Mouse (Mus musculus) forebrain, postnatal 0 days (tissue): ENCODE results near the gene Tmsb15b2. TPM values are rescaled to one million over a fixed set of nuclear protein-coding genes. Genes with fewer than 3 reads are reported as not detected.
"Not testable (repeated sequence)": the region's sequence is repeated elsewhere in the genome, so short reads cannot be mapped to it uniquely, and the experiment has no call there.

Experiments
- ATAC-seq: fragments of 200-750 bp; cut with Nextera tagmentation; 2 replicates; pipeline ENCODE4 v1.8.0; 2017; ENCODE audit warnings: mild to moderate bottlenecking, moderate library complexity
- DNase-seq: peaks from one replicate; pipeline ENCODE4 v3.0.0-alpha.2; 2015
- H3K27ac ChIP-seq: fragments of 300-500 bp; sonication (generic); 2 replicates; pipeline ENCODE4 v1.5.1; 2014; ENCODE audit warnings: low read depth, mild to moderate bottlenecking, antibody characterized with exemption, low read length, moderate library complexity, mixed read lengths
- H3K27me3 ChIP-seq: fragments of 300-500 bp; sonication (generic); 2 replicates; pipeline ENCODE4 v1.6.1; 2014; ENCODE audit warnings: mild to moderate bottlenecking, low read length, mixed read lengths; ENCODE audit not compliant: insufficient read depth
- H3K36me3 ChIP-seq: fragments of 300-500 bp; sonication (generic); 2 replicates; pipeline ENCODE4 v1.6.1; 2014; ENCODE audit warnings: mild to moderate bottlenecking, moderate library complexity; ENCODE audit not compliant: insufficient read depth
- H3K4me1 ChIP-seq: fragments of 300-500 bp; sonication (generic); 2 replicates; pipeline ENCODE4 v1.6.1; 2014; ENCODE audit warnings: antibody characterized with exemption; ENCODE audit not compliant: insufficient read depth
- H3K4me2 ChIP-seq: fragments of 300-500 bp; sonication (generic); 2 replicates; pipeline ENCODE4 v1.6.1; 2014; ENCODE audit warnings: low read depth, mild to moderate bottlenecking, moderate library complexity
- H3K4me3 ChIP-seq: fragments of 300-500 bp; sonication (generic); 2 replicates; pipeline ENCODE4 v1.5.1; 2014; ENCODE audit warnings: low read depth, low read length, mixed read lengths
- H3K9ac ChIP-seq: fragments of 300-500 bp; sonication (generic); 2 replicates; pipeline ENCODE4 v1.6.1; 2014; ENCODE audit warnings: mild to moderate bottlenecking
- H3K9me3 ChIP-seq: fragments of 300-500 bp; sonication (generic); 2 replicates; pipeline ENCODE4 v1.6.1; 2016; ENCODE audit warnings: low read length
- CTCF ChIP-seq: sonication (generic); IDR thresholded peaks from 2 replicates; pipeline ENCODE4 v1.5.1; 2016; ENCODE audit warnings: antibody characterized with exemption, control low read depth, low read depth
- WGBS: fragments of 180-500 bp; shearing (Covaris S2); extraction: QIAGEN DNeasy Blood & Tissue Kit; methylation state at CpG from one replicate; pipeline ENCODE4 v1.1.7; 2014; 5-methylcytosine and 5-hydroxymethylcytosine counted together
- polyA plus RNA-seq: library from polyadenylated mRNA; unstranded; fragments of >200 nt; fragmentation: Nextera tagmentation; extraction: Ambion mirVana; gene quantifications from 2 replicates; pipeline ENCODE4 v1.2.1, GENCODE M21; 2015
- total RNA-seq: library from RNA; depleted of rRNA; stranded (reverse); fragments of >200 nt; gene quantifications from 2 replicates; pipeline ENCODE4 v1.2.3, GENCODE M21; 2014

Tmsb15b2 gene
- total and polyA plus RNA-seq, 2 experiments from 2014 or later, result 51.5 to 107 TPM

GRCm38 (mm10) chrX:136992191-136992965 lies 17.1 kb upstream of the Tmsb15b2 start:
- Histone ChIP-seq H3K27me3 (no peaks in the 10 kb centered on the region), H3K4me3 (peak overlapping the region; percentile 53), H3K4me1 (no peaks in the 10 kb centered on the region), H3K4me2 (peak overlapping the region; percentile 53), H3K27ac (peak overlapping the region; percentile 94), H3K36me3 (no peaks in the 10 kb centered on the region), H3K9me3 (no peaks in the 10 kb centered on the region), H3K9ac (peak overlapping the region; percentile 68)
- WGBS, result 25% methylated on average over 19 of the region's 19 CpGs
- no peak for TF ChIP-seq CTCF
- DNase-seq (no peak), ATAC-seq (peak; percentile 50)

DNA sequence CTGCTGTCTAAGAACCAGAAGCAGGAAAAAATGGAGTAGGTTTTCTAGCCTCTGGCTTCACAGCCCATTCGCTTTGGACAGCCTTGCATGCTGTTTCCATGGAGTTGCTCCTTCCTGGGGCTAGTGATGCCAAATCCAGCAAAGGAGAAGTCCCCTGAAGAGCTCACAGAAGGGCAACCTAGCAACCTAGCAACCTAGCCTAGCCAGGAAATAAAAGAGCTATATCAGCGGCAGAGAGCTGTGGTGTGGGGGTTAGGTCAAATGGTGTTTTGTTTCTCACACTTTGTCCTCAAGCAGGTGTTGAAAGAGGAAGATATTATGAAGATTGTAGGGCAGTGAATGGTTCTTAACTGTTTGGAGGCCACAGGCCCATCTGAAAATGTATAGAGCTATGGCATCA lies 16.0 kb upstream of the Tmsb15b2 start:
- Histone ChIP-seq H3K4me3 (no peak overlapping the region), H3K9me3 (no peaks in the 10 kb centered on the region), H3K36me3 (no peaks in the 10 kb centered on the region), H3K4me1 (no peaks in the 10 kb centered on the region), H3K9ac (0 out of 2 replicates have a peak overlapping the region, but pooled peaks have one; percentile 68), H3K27ac (no peak overlapping the region), H3K4me2 (peak overlapping the region; percentile 53), H3K27me3 (no peaks in the 10 kb centered on the region)
- no peak for TF ChIP-seq CTCF
- DNase-seq (no peak), ATAC-seq (no peak)
- WGBS, result 51% methylated on average over 2 of the region's 2 CpGs

GRCm38 (mm10) chrX:136986039-136986438 lies 10.7 kb upstream of the Tmsb15b2 start:
- DNase-seq (no peak), ATAC-seq (no peak)
- Histone ChIP-seq H3K9me3 (no peaks in the 10 kb centered on the region), H3K4me2 (no peak overlapping the region), H3K36me3 (no peaks in the 10 kb centered on the region), H3K27me3 (no peaks in the 10 kb centered on the region), H3K27ac (no peak overlapping the region), H3K9ac (no peak overlapping the region), H3K4me3 (no peak overlapping the region), H3K4me1 (no peaks in the 10 kb centered on the region)
- TF ChIP-seq CTCF, result no peak

- DNase-seq (no peak), ATAC-seq (no peak)
- H3K9me3 ChIP-seq, result no peaks in the 10 kb centered on the region
- no peaks in the 10 kb centered on the region for H3K4me1 ChIP-seq
- TF ChIP-seq CTCF, result peak; percentile 58
- no peak overlapping the region for H3K9ac ChIP-seq
- no peak overlapping the region for H3K4me3 ChIP-seq
- no peaks in the 10 kb centered on the region for H3K27me3 ChIP-seq
- H3K4me2 ChIP-seq, result no peak overlapping the region
- no peak overlapping the region for H3K27ac ChIP-seq
- H3K36me3 ChIP-seq, result no peaks in the 10 kb centered on the region
Observed at GRCm38 (mm10) chrX:136978616-136979015, 3.3 kb upstream of the Tmsb15b2 start.

DNA sequence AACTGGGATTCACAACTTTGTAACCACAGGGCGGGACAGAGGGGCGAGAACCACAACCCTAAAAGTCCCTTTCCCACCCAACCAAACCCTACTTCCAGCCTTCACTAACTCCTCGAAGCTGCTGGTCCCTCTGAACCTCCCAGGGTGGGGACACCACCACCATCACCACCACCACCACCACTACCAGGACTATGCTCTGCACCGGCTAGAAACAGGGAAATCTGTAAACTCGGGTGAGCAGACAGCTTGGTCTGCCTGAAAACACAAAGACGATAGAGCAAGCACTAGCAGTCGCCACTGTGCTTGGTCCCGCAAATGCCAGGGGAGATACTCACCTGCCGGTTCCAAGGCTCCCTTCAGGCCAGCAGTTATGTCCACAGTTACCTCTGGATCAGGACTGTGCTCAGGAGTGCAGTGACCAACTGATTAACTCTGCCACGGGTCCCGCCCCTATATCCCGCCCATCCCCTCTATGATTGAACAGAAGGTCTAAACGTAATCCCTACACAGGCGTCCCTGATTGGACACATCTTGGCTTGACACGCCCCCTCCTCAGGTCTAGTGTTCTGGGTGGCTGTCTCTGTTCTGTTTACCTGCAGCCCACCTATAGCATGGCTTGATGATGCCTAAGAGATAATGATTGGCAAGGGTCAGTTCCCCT lies 1.3 kb upstream of the Tmsb15b2 start, which contains the start of the genes Tmsb15l and Tmsb15b1:
TSS of gene Tmsb15l (minus strand) at position 446 of the 661 bp plus-strand sequence.
TSS of gene Tmsb15b1 (minus strand) at position 451 of the 661 bp plus-strand sequence.
- Histone ChIP-seq H3K9me3 (no peaks in the 10 kb centered on the region), H3K27me3 (no peaks in the 10 kb centered on the region), H3K27ac (no peak within 1 kb of the TSS), H3K4me2 (peak within 1 kb of the TSS; percentile 56), H3K36me3 (no peaks in the 10 kb centered on the region), H3K4me1 (no peaks in the 10 kb centered on the region), H3K4me3 (peak within 1 kb of the TSS; percentile 43), H3K9ac (peak within 1 kb of the TSS; percentile 47)
- ATAC-seq (peak; percentile 100), DNase-seq (peak; percentile 83)
- WGBS, result 39% methylated on average over 15 of the region's 15 CpGs
- no peak for TF ChIP-seq CTCF

DNA sequence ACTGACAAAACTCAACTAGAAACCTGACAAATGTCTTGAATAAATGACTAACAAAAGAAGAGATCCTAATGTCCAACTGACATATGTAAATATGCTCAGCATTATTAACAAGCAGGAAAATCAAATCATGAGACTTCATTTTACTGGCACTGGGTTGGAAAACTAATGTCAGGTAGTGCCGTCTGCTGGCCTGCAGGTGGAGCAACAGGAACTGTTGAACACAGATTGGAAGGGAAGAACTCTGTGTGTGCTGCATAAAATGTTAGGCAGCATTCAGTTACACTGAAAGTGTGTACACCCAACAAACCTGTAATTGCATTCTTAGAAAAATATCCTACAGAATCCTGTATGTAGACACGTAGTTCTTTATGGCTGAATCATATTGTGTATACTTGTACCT lies 15.6 kb downstream of the Tmsb15b2 start:
- no peak for ATAC-seq
- TF ChIP-seq CTCF, result peak; percentile 58
- Histone ChIP-seq H3K4me2 (no peak overlapping the region), H3K27me3 (no peaks in the 10 kb centered on the region), H3K9me3 (no peaks in the 10 kb centered on the region), H3K4me3 (no peak overlapping the region), H3K4me1 (no peaks in the 10 kb centered on the region), H3K9ac (no peak overlapping the region), H3K36me3 (no peaks in the 10 kb centered on the region), H3K27ac (no peak overlapping the region)
- peak; percentile 17 for DNase-seq
- 39% methylated on average over 2 of the region's 2 CpGs for whole genome bisulfite sequencing

- 51% methylated on average over 5 of the region's 5 CpGs for WGBS
- peak overlapping the region; percentile 25; the same call in 1 of the 2 replicates for H3K9ac ChIP-seq
- not testable (repeated sequence) for H3K36me3 ChIP-seq, H3K9me3 ChIP-seq, DNase-seq, ATAC-seq, H3K27me3 ChIP-seq, H3K4me1 ChIP-seq, H3K27ac ChIP-seq
- peak overlapping the region; percentile 36 for H3K4me3 ChIP-seq
- H3K4me2 ChIP-seq, result peak overlapping the region; percentile 45
Observed at GRCm38 (mm10) chrX:136958300-136958699, 17.0 kb downstream of the Tmsb15b2 start.

DNA sequence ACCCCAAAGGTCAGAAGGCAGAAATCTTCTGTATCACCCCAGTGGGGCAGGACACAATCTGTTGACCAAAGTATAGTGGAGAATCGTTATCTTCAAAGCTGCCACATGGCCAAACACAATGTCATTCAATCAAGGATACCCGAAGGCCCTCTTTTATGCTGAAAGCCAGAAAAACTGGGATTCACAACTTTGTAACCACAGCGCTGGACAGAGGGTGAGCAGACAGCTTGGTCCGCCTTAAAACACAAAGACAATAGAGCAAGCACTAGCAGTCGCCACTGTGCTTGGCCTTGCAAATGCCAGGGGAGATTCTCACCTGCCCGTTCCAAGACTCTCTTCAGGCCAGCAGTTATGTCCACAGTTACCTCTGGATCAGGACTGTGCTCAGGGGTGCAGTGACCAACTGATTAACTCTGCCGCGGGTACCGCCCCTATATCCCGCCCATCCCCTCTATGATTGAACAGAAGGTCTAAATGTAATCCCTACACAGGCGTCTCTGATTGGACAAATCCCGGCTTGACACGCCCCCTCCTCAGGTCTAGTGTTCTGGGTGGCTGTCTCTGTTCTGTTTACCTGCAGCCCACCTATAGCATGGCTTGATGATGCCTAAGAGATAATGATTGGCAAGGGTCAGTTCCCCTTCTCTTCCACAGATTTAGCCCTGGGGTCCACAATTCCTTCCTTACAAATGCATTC lies 17.6 kb downstream of the Tmsb15b2 start:
- H3K27ac ChIP-seq, result not testable (repeated sequence)

More for the DNA sequence above, 17.6 kb downstream of the Tmsb15b2 start:
- ATAC-seq (peak; percentile 100), DNase-seq (peak; percentile 82)
- H3K4me3 ChIP-seq, result peak overlapping the region; percentile 36
- not testable (repeated sequence) for H3K36me3 ChIP-seq, H3K27me3 ChIP-seq, H3K9me3 ChIP-seq, H3K4me1 ChIP-seq
- peak overlapping the region; percentile 45 for H3K4me2 ChIP-seq
- 35% methylated on average over 13 of the region's 13 CpGs for WGBS
- H3K9ac ChIP-seq, result peak overlapping the region; percentile 44; the same call in 1 of the 2 replicates
